Mouse (Mus musculus): ENCODE results near the gene Hist1h2ad.

The Hist1h2ad gene

DNA sequence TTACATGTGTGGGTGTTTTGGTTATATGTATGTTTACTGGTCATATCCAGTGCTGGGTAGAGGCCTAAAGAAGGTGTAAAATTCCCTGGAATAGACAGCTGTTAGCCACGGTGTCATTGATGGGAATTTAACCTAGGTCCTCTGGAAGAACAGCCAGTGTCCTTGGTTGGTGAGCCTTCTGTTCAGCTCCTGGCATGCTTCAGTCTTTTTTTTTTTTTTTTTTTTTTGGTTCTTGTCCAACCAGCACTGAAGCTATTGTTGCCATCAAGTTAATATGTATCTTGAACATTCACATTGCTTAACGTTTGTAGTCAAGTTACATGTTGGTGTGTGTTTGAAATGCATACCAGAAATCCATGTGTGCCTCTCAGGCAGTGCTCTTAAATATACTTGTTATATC lies 9.7 kb upstream of the Hist1h2ad start:
- DNase-seq (ENCODE audit: low read depth), result no peak

DNA sequence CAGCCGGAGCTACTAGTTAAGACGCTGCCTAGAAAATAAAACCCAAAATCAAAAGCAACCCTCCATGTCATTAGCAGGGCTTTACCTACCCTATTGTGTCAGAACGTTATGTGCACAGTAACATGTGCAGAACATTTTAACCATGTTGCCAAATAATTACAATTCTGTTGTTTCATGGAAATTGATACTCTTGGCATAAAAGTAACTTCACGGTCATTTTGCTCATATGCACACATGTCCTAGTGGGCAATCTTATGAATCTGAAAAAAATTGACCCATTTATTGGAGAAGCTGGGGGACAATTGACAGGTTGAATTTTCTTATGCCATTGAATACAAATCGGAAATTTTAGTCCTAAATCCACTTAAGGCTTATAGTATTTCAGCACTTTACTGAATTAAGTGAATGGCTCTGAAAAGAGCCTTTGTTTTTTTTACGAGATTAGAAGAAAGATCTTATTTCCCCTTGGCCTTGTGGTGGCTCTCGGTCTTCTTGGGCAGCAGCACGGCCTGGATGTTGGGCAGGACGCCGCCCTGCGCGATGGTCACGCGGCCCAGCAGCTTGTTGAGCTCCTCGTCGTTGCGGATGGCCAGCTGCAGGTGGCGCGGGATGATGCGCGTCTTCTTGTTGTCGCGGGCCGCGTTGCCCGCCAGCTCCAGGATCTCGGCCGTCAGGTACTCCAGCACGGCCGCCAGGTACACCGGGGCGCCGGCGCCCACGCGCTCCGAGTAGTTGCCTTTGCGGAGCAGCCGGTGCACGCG lies 3.7 kb upstream of the Hist1h2ad start:
- DNase-seq (ENCODE audit: low read depth), result peak; percentile 52

DNA sequence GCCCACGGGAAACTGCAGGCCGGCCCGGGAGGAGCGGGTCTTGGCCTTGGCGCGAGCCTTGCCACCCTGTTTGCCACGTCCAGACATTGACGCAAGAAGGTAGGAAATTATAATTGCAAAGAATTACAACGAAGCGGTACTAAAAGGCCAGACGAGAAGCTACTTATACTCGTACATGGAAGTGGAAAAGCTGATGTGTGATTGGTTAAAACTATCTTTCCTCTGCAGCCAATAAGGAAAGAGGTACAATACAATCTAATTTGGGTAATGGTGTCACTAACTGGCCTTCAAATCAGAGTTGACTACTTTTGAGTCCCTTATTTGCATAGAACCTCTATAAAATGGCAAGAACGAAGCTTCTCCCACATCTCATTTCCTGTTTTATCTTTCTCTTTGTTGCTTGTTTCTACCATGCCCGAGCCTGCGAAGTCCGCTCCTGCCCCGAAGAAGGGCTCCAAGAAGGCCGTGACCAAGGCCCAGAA lies 3.1 kb upstream of the Hist1h2ad start, which contains the start of the genes Hist1h2ae and Hist1h2bg:
Hist1h2ae (minus strand) TSS at position 199 of the 482 bp plus-strand sequence.
Hist1h2bg (plus strand) TSS at position 375 of the 482 bp plus-strand sequence.
- peak; percentile 91 for DNase-seq (ENCODE audit: low read depth)

DNA sequence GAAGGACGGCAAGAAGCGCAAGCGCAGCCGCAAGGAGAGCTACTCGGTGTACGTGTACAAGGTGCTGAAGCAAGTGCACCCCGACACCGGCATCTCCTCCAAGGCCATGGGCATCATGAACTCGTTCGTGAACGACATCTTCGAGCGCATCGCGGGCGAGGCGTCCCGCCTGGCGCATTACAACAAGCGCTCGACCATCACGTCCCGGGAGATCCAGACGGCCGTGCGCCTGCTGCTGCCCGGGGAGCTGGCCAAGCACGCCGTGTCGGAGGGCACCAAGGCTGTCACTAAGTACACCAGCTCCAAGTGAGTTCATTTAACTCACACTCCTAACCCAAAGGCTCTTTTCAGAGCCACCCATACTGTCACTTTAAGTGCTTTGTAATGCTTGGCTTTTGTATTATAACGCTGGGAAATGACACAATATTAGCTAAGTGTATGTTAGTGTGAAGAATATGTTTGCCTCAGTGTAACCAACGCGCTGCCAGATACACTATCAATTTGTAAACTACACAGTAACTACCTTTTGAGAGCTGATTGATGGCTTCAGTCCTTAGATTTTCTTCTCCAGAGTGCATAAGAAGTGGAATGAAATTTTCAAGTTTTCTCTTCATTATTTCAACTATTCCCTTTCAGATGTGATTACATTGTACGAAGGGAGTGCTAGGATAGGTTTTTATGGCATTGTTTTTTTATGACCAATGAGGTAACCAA lies 2.5 kb upstream of the Hist1h2ad start:
- peak; percentile 51 for DNase-seq (ENCODE audit: low read depth)

DNA sequence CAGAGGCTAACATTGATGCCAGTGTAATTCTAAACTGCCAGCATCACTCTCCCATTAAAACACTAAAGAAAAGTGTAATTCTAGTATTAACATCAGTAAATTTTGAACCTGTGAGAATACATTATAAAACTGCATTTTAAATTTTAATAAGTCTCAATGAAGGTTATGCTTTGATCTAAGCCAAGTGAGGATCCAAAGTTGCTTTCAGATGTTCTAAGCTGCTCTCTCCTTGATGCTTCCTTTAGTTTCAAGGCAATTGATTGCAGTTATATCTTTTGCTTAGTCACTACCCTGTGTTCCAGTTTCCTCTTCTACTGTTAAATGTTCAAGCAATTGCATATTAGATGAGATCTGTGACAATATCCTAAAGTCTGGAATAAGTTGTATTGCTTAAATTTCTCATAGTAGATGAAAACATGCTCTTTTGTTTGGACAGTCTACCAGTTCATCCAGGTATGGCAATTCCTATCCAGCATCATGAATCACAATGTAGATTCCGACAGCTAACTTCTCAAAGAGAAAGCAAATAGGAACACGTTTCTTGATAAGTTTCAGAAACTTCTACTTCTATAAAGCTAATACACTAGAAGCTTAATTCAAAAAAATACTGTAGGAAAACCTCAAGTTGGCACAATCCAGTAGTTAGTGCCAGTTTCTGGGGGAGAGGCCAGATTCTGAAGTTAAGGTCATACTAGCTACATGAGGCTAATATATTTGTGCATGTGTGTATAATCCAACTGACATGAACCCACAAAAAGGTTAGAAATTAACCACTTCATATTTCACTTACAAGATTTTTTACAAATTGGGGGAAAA lies 1.8 kb upstream of the Hist1h2ad start:
- no peak for DNase-seq (ENCODE audit: low read depth)

DNA sequence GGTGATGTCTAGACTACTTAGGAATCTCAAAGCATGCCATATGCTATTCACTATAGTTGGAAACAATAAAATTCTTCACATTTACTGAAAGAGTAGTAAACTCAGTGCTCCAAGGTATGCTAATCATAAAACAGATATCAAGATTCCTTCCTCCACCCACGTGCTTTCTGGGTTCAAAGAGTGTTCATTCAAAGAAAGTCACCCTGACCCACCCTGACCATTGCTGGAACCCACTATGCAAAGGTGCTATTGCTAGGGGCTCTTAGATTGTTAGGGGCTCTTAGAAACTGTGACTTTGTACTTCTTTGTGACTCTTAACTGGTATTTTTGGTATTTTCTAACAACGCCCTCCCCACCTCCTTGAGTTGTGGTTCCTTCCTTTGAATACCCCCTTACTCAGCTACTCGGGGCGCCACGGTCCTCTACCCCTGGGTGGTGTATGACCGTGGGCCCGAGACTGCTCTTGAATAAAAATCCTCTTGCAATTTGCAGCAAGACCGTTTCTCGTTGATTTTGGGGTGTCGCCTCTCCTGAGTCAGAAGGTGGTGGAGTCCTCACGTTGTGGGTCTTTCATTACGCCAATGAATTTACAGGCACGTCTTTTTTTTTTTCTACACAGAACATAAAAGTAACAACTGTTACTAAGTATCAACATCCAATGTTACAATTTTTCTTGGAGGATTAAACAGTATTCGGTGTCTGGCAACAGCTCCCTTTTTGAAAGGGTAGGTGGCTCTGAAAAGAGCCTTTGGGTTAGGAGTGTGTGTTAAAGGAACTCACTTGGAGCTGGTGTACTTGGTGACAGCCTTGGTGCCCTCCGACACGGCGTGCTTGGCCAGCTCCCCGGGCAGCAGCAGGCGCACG lies 915 bp upstream of the Hist1h2ad start:
- peak; percentile 42 for DNase-seq (ENCODE audit: low read depth)

DNA sequence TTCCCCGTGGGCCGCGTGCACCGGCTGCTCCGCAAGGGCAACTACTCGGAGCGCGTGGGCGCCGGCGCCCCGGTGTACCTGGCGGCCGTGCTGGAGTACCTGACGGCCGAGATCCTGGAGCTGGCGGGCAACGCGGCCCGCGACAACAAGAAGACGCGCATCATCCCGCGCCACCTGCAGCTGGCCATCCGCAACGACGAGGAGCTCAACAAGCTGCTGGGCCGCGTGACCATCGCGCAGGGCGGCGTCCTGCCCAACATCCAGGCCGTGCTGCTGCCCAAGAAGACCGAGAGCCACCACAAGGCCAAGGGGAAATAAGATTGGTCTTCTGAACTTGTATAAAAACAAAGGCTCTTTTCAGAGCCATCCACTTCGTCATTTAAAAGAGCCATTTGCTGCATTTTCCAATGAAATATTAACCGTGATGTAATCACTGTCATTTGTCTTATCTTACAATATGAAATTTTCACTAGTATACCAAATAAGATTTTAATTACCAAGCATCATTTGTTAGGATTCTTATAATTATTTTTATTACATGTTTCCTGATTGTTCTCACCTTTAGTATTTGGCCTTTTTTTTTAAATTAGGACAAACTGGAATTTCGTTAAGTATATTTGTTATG lies 477 bp downstream of the Hist1h2ad start:
- DNase-seq (ENCODE audit: low read depth), result peak; percentile 53

DNA sequence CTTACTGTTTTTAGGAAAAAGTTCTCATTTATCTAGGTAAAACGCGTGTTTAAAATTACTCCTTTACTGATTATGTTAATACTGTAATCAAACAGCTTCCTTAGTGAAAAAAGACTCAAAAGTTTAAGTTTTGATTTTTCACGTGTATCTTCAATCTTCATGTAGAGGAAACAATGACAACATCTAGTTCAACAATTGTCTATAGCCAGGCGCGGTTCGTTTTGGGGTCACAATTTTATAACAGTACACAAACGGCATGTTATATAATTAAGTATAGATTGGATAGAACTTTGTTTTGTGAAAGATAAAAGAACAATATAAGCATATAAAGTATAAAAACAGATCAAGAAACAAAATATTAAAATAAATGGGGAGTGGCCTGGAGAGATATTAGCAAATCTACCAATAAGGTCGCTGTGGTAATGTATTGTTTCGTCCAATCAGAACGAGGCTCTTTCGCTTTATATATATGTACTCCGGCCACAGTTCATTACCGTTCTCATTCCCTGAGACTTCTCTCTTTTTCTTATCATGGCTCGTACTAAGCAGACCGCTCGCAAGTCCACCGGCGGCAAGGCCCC lies 1.2 kb downstream of the Hist1h2ad start, which contains the start of gene Hist1h3d:
Hist1h3d (plus strand) TSS at position 493 of the 581 bp plus-strand sequence.
- peak; percentile 71 for DNase-seq (ENCODE audit: low read depth)

DNA sequence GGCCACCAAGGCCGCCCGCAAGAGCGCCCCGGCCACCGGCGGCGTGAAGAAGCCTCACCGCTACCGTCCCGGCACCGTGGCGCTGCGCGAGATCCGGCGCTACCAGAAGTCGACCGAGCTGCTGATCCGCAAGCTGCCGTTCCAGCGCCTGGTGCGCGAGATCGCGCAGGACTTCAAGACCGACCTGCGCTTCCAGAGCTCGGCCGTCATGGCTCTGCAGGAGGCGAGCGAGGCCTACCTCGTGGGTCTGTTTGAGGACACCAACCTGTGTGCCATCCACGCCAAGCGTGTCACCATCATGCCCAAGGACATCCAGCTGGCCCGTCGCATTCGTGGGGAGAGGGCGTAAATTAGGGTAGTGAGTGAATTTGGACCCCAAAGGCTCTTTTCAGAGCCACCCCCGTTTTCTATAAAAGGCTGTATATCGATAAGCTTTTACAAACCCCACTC lies 1.7 kb downstream of the Hist1h2ad start:
- DNase-seq (ENCODE audit: low read depth), result peak; percentile 47

DNA sequence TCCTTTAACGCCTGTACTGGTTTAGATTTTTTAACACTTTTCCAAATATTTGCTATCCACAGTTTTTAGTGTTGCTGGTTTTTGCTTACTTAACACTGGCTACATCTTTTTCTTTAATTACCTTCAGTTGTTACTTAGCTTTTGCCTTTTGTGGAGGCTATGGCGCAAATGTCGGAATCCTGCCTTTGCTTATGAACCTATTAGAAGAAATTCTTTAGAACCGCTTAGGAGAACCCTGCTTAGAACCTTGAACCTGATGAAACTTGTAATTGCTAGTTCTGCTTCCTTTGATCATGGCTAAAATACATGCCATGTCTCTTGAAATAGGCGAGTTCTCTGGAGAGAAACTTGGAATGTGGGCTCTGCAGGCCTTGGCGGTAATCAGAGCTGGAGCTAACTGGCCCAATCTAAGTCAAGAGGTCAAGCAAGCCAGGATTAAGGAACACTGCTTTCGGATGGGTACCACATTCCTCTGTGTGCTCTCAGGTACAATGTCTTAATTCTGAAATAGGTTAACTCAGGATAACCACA lies 2.2 kb downstream of the Hist1h2ad start:
- no peak for DNase-seq (ENCODE audit: low read depth)

DNA sequence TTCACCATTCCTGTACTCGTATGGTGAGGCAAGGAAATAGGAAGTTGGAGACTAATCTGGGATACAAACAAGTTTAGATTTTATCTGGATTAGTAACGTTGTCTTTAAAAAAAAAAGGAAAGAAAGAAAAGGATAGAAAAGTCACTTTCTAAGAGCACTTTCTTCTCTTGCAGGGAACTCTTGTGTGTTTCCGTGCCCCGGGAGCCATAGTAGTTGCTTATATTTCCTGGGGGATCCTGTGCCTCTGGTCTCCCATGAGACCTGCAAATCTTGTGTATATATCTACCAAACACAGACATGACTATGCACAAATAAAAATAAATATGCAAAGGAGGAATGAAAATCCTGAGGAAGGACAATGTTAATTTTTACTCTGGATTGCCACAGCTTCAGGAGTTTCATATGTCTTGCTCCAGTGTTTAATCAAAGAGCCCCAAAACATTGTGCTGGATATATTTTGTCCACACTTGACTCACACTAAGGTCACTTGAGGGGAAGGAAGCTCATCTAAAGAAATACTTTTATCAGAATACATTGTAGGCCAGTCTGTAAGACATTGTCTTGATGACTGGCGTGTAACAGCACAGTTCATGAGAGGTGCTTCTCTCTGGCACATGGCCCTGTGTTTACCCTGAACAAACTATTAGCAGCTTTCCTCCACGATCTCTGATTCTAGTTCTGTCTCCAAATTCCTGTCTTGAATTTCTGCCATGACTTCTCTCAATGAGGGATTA lies 2.9 kb downstream of the Hist1h2ad start:
- no peak for DNase-seq (ENCODE audit: low read depth)

DNA sequence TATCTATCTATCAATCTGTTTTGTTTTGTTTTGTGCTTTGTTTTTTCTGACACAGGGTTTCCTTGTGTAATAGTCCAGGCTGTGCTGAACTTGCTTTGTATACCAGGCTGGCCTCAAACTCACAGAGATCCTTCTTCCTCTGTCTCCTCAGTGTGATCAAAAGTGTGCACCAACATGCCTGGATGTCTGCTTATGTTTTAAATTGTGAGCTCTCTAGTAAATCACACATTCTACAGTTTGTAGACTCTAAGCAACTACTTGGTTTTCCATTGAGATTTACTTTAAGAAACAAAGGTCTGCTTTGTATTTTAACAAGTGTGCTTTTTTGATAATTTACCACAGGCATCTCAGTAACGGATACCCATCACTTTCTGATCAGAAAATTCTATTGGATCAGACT lies 3.7 kb downstream of the Hist1h2ad start:
- DNase-seq (ENCODE audit: low read depth), result no peak

DNA sequence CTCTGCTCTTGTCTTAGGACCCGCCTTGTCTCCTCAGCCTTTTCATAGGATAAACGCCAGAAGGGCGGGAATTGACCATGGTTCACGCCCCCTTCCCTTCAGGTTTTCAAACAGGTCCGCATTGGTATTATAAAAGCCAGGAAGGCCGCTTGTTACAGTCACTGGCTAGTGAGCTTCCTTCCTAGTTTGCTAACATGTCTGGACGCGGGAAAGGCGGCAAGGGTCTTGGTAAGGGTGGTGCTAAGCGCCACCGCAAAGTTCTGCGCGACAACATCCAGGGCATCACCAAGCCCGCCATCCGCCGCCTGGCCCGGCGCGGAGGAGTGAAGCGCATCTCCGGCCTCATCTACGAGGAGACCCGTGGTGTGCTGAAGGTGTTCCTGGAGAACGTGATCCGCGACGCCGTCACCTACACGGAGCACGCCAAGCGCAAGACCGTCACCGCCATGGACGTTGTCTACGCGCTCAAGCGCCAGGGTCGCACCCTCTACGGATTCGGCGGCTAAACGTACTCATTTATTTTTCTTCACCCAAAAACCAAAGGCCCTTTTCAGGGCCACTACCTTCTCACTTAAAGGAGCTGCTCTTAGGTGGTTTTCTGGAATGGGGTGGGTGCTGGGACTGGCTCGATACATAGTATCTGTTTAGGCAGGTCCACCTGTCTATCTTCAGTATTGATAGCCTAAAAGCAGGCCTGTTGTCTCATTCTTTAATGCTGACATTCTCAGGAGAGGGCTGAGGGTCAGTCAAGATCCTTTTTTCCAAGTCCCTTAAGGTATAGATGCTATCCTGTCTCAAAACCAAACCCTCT lies 7.4 kb downstream of the Hist1h2ad start, which contains the start of gene Hist1h4d:
Hist1h4d (plus strand) TSS at position 191 of the 811 bp plus-strand sequence.
- peak; percentile 96 for DNase-seq (ENCODE audit: low read depth)

DNA sequence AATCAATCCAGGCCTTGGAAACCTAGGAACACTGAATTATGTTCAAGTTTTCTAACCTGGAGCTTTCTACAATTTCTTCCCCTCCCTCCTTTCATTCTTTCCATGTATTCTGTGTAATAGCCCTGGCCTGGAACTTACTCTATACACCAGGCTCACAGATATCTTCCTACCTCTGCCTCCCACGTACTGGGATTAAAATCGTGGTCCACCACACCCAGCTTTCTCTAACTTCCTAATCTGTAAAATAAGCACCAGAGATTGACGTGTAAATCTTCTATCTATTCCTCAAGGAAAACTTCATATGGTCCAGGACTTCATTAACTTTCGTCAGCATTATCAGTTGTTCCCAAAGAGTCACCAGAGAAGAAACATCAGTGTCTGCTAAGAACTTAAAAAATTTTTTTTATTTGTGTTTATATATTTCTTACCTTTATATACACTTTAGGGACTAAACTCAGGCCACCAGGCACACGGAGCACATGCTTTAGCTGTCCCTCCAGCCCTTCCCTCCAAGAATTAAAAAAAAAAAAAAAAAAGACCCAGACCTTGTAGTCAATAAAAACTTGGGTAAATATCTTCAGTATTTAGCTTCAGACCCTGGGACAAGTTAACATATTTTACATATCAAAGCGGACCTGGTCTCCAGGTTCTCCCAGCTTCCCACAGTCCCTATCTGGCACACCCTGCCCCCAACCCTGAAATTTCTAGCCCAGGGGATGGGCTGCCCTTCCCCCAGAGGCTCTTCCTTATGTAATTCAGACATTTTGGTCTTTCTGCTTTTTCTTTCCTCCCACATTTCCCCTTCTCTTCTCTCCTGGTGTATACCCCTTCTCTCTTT lies 8.3 kb downstream of the Hist1h2ad start:
- no peak for DNase-seq (ENCODE audit: low read depth)

DNA sequence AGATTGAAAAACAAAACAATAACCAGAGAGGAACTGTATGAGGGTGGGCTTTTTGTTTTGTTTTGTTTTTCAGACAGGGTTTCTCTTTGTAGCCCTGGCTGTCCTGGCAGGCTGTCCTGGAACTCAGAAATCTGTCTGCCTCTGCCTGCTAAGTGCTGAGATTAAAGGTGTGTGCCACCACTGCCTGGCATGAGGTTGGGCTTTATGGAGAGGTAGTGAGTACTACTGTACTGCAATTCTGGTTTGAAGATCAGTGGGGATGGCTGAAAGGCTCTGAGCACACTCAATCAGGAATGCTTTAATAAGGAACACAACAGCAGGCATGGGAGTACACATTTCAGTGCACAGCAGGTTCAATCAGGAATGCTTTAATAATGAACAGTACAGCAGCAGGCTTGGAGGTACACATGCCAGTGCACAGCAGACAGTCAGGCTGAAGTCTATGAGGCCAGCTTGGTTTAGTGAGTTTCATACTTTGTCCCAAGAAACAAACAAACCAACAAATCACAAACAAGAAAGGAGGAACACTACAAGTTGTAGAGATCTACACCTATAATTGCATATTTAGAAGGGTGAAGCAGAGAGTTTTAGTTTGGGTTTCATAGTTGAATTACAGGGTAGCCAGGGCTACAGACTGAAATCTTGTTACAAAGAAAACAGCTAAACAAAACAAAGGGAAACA lies 9.3 kb downstream of the Hist1h2ad start:
- no peak for DNase-seq (ENCODE audit: low read depth)

DNA sequence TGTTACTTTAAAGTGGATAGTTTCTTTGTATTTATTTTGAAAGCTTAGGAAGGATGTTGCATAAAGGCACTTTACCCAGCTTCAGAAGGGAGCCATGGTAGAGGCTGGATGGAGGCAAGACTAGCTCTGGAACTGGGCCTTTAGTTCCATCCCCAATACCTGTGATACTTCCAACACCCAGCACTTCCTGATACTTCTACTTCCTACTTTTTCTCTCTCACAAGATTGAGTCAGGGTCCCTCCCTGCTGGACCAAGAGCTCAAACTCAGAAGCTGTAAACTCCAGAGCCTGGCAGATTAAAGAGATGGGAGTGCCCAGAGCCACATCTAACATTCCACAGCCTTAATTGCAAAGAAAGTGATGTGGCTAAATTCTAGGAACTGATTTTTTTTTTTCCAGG lies 10.2 kb downstream of the Hist1h2ad start:
- DNase-seq (ENCODE audit: low read depth), result peak; percentile 36

DNA sequence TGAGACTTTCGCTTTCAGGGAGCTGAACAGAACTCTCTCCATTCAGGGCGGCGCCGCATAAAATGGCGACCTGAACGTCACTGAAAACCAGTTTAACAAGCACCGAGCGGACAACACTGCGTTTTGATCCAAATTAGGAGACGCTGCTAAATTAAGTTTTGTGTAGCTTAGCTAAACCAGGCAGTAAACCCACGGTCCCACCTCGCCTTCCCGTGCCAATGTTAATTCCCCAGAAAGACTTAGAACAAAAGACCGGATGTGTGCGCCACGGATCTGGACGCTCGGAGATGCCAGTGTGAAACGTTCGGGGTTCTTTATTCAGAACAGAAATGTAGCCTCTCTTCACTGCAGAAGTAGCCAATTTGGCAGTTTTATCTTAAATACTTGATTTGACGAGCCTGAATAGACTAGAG lies 10.9 kb downstream of the Hist1h2ad start:
- peak; percentile 87 for DNase-seq (ENCODE audit: low read depth)

Data from naive thymus-derived CD4-positive, alpha-beta T cell, adult 2 months (primary cell).